Comparison of ENCODE assay signal across 25 mouse cellular contexts in the genomic region with DNA sequence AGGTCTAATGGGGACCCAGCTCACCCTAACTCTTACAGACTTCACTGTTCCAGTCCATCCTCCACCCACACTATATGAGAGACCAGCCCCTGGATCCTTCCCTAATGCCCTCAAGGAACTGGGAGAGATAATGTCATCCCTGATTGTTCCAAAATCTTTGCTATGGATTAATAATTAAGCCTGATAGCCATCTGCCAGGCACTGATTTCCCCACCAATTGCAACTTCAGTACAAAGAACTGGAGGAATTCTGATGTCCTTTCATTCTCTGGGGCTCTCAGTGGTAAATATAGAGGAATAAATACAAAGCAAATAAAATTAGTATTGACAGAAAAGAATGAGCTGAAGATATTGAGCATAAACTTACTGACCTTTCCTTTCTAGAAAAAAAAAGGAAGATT. TPM values are rescaled to one million over a fixed set of nuclear protein-coding genes. Genes with fewer than 3 reads are reported as not detected.
DNase-seq lines count a peak whose midpoint lies in the region; ATAC-seq and TF ChIP-seq lines count a peak whose summit lies in the region.
"Had no signal": no experiment of that assay in that cellular context is flagged by ENCODE, and none has a peak within 500 bp of the region (broad histone marks: within the 10 kb centered on the region; RNA-seq: fewer than 3 reads in every experiment).

No protein-coding gene starts in this region.

- no peaks in the 10 kb centered on the region for H3K4me1 ChIP-seq in embryonic facial prominence, embryonic 14.5 days (ENCODE audit: control insufficient read depth, insufficient read depth, low read length)
- H3K4me1 ChIP-seq in embryonic facial prominence, embryonic 10.5 days = peaks cover 7% of the 10 kb centered on the region
- peaks cover 25% of the 10 kb centered on the region for H3K4me1 ChIP-seq in kidney, embryonic 15.5 days
- peaks cover 18% of the 10 kb centered on the region for H3K4me1 ChIP-seq in midbrain, embryonic 10.5 days
- peaks cover 3% of the 10 kb centered on the region; the same call in 1 of the 2 replicates for H3K4me1 ChIP-seq in midbrain, postnatal 0 days (ENCODE audit: insufficient read depth, low read length)

- H3K27ac ChIP-seq in embryonic facial prominence, embryonic 14.5 days (replicated peaks; ENCODE audit: low read depth, low read length) = no peak overlapping the region
- H3K27ac ChIP-seq in embryonic facial prominence, embryonic 10.5 days (replicated peaks) = no peak overlapping the region
- H3K27ac ChIP-seq in kidney, embryonic 15.5 days = peak overlapping the region; percentile 45
- peak overlapping the region; percentile 65; the same call in 1 of the 2 replicates for H3K27ac ChIP-seq in midbrain, embryonic 10.5 days (replicated peaks)
- no peak overlapping the region for H3K27ac ChIP-seq in midbrain, postnatal 0 days (ENCODE audit: low read depth, low read length)
- H3K27ac ChIP-seq: embryonic facial prominence, embryonic 12.5 days; forebrain, embryonic 13.5 days; heart, adult 2 months; hindbrain, embryonic 14.5 days had no signal

- no peak overlapping the region for H3K4me3 ChIP-seq in embryonic facial prominence, embryonic 14.5 days (ENCODE audit: low read depth, low read length)
- H3K4me3 ChIP-seq in embryonic facial prominence, embryonic 10.5 days = no peak overlapping the region
- no peak overlapping the region for H3K4me3 ChIP-seq in kidney, embryonic 15.5 days (replicated peaks)
- no peak overlapping the region for H3K4me3 ChIP-seq in midbrain, embryonic 10.5 days
- no peak overlapping the region for H3K4me3 ChIP-seq in midbrain, postnatal 0 days (ENCODE audit: low read depth, low read length)
- H3K4me3 ChIP-seq: embryonic facial prominence, embryonic 12.5 days; forebrain, embryonic 13.5 days; heart, adult 2 months; heart, embryonic 12.5 days; hindbrain, embryonic 10.5 days had no signal

- H3K27me3 ChIP-seq in embryonic facial prominence, embryonic 14.5 days (replicated peaks; ENCODE audit: control insufficient read depth, insufficient read depth, low read length) = no peaks in the 10 kb centered on the region
- H3K27me3 ChIP-seq in embryonic facial prominence, embryonic 10.5 days (replicated peaks; ENCODE audit: low read depth, poor library complexity, severe bottlenecking) = no peaks in the 10 kb centered on the region
- H3K27me3 ChIP-seq in kidney, embryonic 15.5 days = no peaks in the 10 kb centered on the region
- peaks cover 2% of the 10 kb centered on the region; the same call in 1 of the 2 replicates for H3K27me3 ChIP-seq in midbrain, embryonic 10.5 days (ENCODE audit: low read depth, poor library complexity, severe bottlenecking)
- no peaks in the 10 kb centered on the region for H3K27me3 ChIP-seq in midbrain, postnatal 0 days (ENCODE audit: insufficient read depth, low read length)
- H3K27me3 ChIP-seq: embryonic facial prominence, embryonic 12.5 days; forebrain, embryonic 13.5 days; heart, embryonic 12.5 days had no signal

- H3K36me3 ChIP-seq in embryonic facial prominence, embryonic 14.5 days (ENCODE audit: control insufficient read depth, insufficient read depth, low read length) = no peaks in the 10 kb centered on the region
- H3K36me3 ChIP-seq in embryonic facial prominence, embryonic 10.5 days (replicated peaks) = no peaks in the 10 kb centered on the region
- no peaks in the 10 kb centered on the region for H3K36me3 ChIP-seq in kidney, embryonic 15.5 days
- H3K36me3 ChIP-seq in midbrain, embryonic 10.5 days = no peaks in the 10 kb centered on the region
- no peaks in the 10 kb centered on the region for H3K36me3 ChIP-seq in midbrain, postnatal 0 days (ENCODE audit: insufficient read depth, low read length)
- H3K36me3 ChIP-seq: embryonic facial prominence, embryonic 12.5 days; G1E; heart, embryonic 12.5 days; hindbrain, embryonic 10.5 days had no signal

- no peak overlapping the region for H3K9ac ChIP-seq in embryonic facial prominence, embryonic 14.5 days (ENCODE audit: low read depth, low read length)
- no peak overlapping the region for H3K9ac ChIP-seq in kidney, embryonic 15.5 days
- no peak overlapping the region for H3K9ac ChIP-seq in midbrain, postnatal 0 days (replicated peaks; ENCODE audit: low read length, poor library complexity, severe bottlenecking)
- H3K9ac ChIP-seq: embryonic facial prominence, embryonic 12.5 days; forebrain, embryonic 13.5 days; forebrain, postnatal 0 days; heart, embryonic 12.5 days; hindbrain, embryonic 14.5 days had no signal

- 0 out of 2 replicates have a peak overlapping the region, but pooled peaks have one; percentile 18 for H3K4me2 ChIP-seq in embryonic facial prominence, embryonic 14.5 days (ENCODE audit: low read depth, low read length)
- 0 out of 2 replicates have a peak overlapping the region, but pooled peaks have one; percentile 40 for H3K4me2 ChIP-seq in kidney, embryonic 15.5 days
- no peak overlapping the region for H3K4me2 ChIP-seq in midbrain, postnatal 0 days (ENCODE audit: low read depth, low read length, poor library complexity, severe bottlenecking)
- H3K4me2 ChIP-seq: forebrain, embryonic 13.5 days; hindbrain, embryonic 14.5 days had no signal

- DNase-seq in embryonic facial prominence, embryonic 14.5 days (ENCODE audit: low spot score) = no peak
- DNase-seq in embryonic facial prominence, embryonic 10.5 days (ENCODE audit: low spot score) = no peak
- DNase-seq in kidney, adult 9 months = no peak
- no peak for DNase-seq in midbrain, embryonic 10.5 days (ENCODE audit: low spot score)
- DNase-seq in midbrain, postnatal 0 days (ENCODE audit: low spot score) = no peak
- no peak for DNase-seq in T-cell, adult 2 months (ENCODE audit: low spot score)
- DNase-seq: B cell, adult 2 months; cerebellum, adult 11 months; cerebellum, adult 8-10 months; cerebellum, postnatal 14 days; forebrain, postnatal 0 days; gastrocnemius, postnatal 14 days; heart, adult 2 months had no signal

- ATAC-seq in embryonic facial prominence, embryonic 14.5 days (ENCODE audit: low read depth) = no peak
- no peak for ATAC-seq in kidney, embryonic 15.5 days (replicated peaks; ENCODE audit: low FRiP score)
- ATAC-seq in midbrain, postnatal 0 days (ENCODE audit: low FRiP score) = no peak
- ATAC-seq: CD4-positive, CD25-positive, alpha-beta regulatory T cell, adult 4 months; forebrain, embryonic 13.5 days; forebrain, postnatal 0 days had no signal

- H3K9me3 ChIP-seq in embryonic facial prominence, embryonic 14.5 days (ENCODE audit: control insufficient read depth, low read length) = peaks cover 7% of the 10 kb centered on the region
- H3K9me3 ChIP-seq in embryonic facial prominence, embryonic 10.5 days = no peaks in the 10 kb centered on the region
- 0 out of 2 replicates have a peak, but pooled peaks cover 4% of the 10 kb centered on the region for H3K9me3 ChIP-seq in kidney, embryonic 15.5 days (replicated peaks)
- H3K9me3 ChIP-seq in midbrain, embryonic 10.5 days (replicated peaks) = peaks cover 3% of the 10 kb centered on the region; the same call in 1 of the 2 replicates
- H3K9me3 ChIP-seq in midbrain, postnatal 0 days (ENCODE audit: low read length) = no peaks in the 10 kb centered on the region
- H3K9me3 ChIP-seq: embryonic facial prominence, embryonic 12.5 days; G1E; heart, embryonic 12.5 days; hindbrain, embryonic 10.5 days had no signal

- no peak for TF ChIP-seq CTCF in midbrain, postnatal 0 days (IDR thresholded peaks at IDR 0.05)

RNA-seq across cellular contexts. Expression of a gene that starts 48.9 kb away (rescaled TPM):
- polyA plus RNA-seq in embryonic facial prominence, embryonic 14.5 days (2014; fragmentation: Nextera tagmentation; extraction: Ambion mirVana) = not detected in 2 replicates
- polyA plus RNA-seq in embryonic facial prominence, embryonic 10.5 days (2016; fragmentation: Nextera tagmentation; extraction: Ambion mirVana) = 0.12 TPM in 1 of 2 replicates, not detected in the other
- not detected in 2 replicates for polyA plus RNA-seq in kidney, embryonic 15.5 days (2015; fragmentation: Nextera tagmentation; extraction: Ambion mirVana)
- polyA plus RNA-seq in midbrain, embryonic 10.5 days (2016; fragmentation: Nextera tagmentation; extraction: Ambion mirVana) = not detected in 2 replicates
- total RNA-seq in midbrain, postnatal 0 days (2014; rRNA removed) = not detected in 2 replicates
- polyA plus RNA-seq in midbrain, postnatal 0 days (2015; fragmentation: Nextera tagmentation; extraction: Ambion mirVana) = 0.07 TPM in 1 of 2 replicates, not detected in the other
- total RNA-seq: adrenal gland, postnatal 10 days; adrenal gland, postnatal 4 days; gastrocnemius, adult 18-20 months; gastrocnemius, postnatal 14 days; heart, postnatal 25 days had no signal
- polyA plus RNA-seq: CD4-positive, CD25-positive, alpha-beta regulatory T cell, adult 4 months; embryonic facial prominence, embryonic 12.5 days; forebrain, embryonic 13.5 days; G1E; hindbrain, embryonic 10.5 days; hindbrain, embryonic 14.5 days had no signal

Comparison
In these comparisons a context has a peak if more than half of its experiments do, and no peak if none do; other contexts are left out.
1. H3K27ac ChIP-seq: peak in kidney, embryonic 15.5 days (single experiment) and midbrain, embryonic 10.5 days (single experiment); none in embryonic facial prominence, embryonic 14.5 days (single experiment), embryonic facial prominence, embryonic 10.5 days (single experiment) and midbrain, postnatal 0 days (single experiment).